In genomic region chr12:99392944-99393866, GRCm38 (mm10) we compare ENCODE assay signal across 8 mouse cellular contexts.
DNase-seq lines count a peak whose midpoint lies in the region; ATAC-seq lines count a peak whose summit lies in the region.

No protein-coding gene starts in this region.

- no peaks in the 10 kb centered on the region for H3K9me3 ChIP-seq in intestine, embryonic 16.5 days (ENCODE audit: control insufficient read depth, low read length)
- no peaks in the 10 kb centered on the region for H3K9me3 ChIP-seq in midbrain, embryonic 11.5 days (ENCODE audit: control insufficient read depth, low read length)

- H3K4me2 ChIP-seq in intestine, embryonic 16.5 days (ENCODE audit: low read depth, low read length): peak overlapping the region; percentile 82
- H3K4me2 ChIP-seq in midbrain, embryonic 11.5 days: peak overlapping the region; percentile 59

- ATAC-seq in intestine, embryonic 16.5 days: peak; percentile 75
- peak; percentile 90 for ATAC-seq in midbrain, embryonic 11.5 days (ENCODE audit: low FRiP score)

- intact Hi-C loops in left cerebral cortex, postnatal 4 days (cut with DNase I): loop anchor here (5.0 to 10.0 kb wide), 2 partner anchors 301 to 462 kb away; no protein-coding TSS in a partner anchor

- H3K9ac ChIP-seq in intestine, embryonic 16.5 days (ENCODE audit: low read depth, low read length): peak overlapping the region; percentile 89
- H3K9ac ChIP-seq in midbrain, embryonic 11.5 days (ENCODE audit: low read length): peak overlapping the region; percentile 89

- under 1% methylated on average over 56 of the region's 71 CpGs for WGBS in intestine, embryonic 16.5 days
- WGBS in midbrain, embryonic 11.5 days: under 1% methylated on average over 71 of the region's 71 CpGs

- H3K4me1 ChIP-seq in intestine, embryonic 16.5 days (ENCODE audit: control insufficient read depth, insufficient read depth, low read length): peaks cover 18% of the 10 kb centered on the region
- peaks cover 17% of the 10 kb centered on the region for H3K4me1 ChIP-seq in midbrain, embryonic 11.5 days (ENCODE audit: control insufficient read depth, insufficient read depth, low read length)

- peak overlapping the region; percentile 81 for H3K4me3 ChIP-seq in intestine, embryonic 16.5 days (ENCODE audit: low read length)
- H3K4me3 ChIP-seq in midbrain, embryonic 11.5 days (ENCODE audit: low read depth, low read length): peak overlapping the region; percentile 94

- DNase-seq in adrenal gland, adult 2 months: peak; percentile 95
- DNase-seq in embryo, embryonic 11.5 days (ENCODE audit: low read depth, low spot score): peak; percentile 87
- peak; percentile 77 to 88 for DNase-seq in gastrocnemius, postnatal 4 days (ENCODE audit: low spot score in 2 of 2)
- peak; percentile 90 for DNase-seq in left cerebral cortex, postnatal 4 days
- DNase-seq in midbrain, embryonic 11.5 days (ENCODE audit: low spot score, missing footprints): peak; percentile 98
- DNase-seq in right cerebral cortex, postnatal 4 days: peak; percentile 81
- DNase-seq in yolk sac, embryonic 10.5 days (ENCODE audit: low spot score): peak; percentile 93

- no peaks in the 10 kb centered on the region for H3K27me3 ChIP-seq in intestine, embryonic 16.5 days (replicated peaks; ENCODE audit: control insufficient read depth, insufficient read depth, low read length)
- no peaks in the 10 kb centered on the region for H3K27me3 ChIP-seq in midbrain, embryonic 11.5 days (ENCODE audit: control insufficient read depth, insufficient read depth, low read length)

- peak overlapping the region; percentile 96 for H3K27ac ChIP-seq in intestine, embryonic 16.5 days (ENCODE audit: low read length)
- H3K27ac ChIP-seq in midbrain, embryonic 11.5 days (ENCODE audit: low read depth, low read length): peak overlapping the region; percentile 71

- H3K36me3 ChIP-seq in intestine, embryonic 16.5 days (ENCODE audit: control insufficient read depth, insufficient read depth, low read length): 0 out of 2 replicates have a peak, but pooled peaks cover 4% of the 10 kb centered on the region
- no peaks in the 10 kb centered on the region for H3K36me3 ChIP-seq in midbrain, embryonic 11.5 days (ENCODE audit: control insufficient read depth, insufficient read depth, low read length)

Comparison
In these comparisons a context has a peak if more than half of its experiments do, and no peak if none do; other contexts are left out.
1. Peak in every context shown above with its lines: DNase-seq, ATAC-seq, H3K4me3 ChIP-seq and H3K27ac ChIP-seq.